Mouse (Mus musculus): ENCODE measurements around the gene Selenot.
A peak's percentile ranks its signal among the peaks of the same experiment; 100 is the strongest.
"Not testable (repeated sequence)": the region's sequence is repeated elsewhere in the genome, so short reads cannot be mapped to it uniquely, and the experiment has no call there.

Gene Selenot

DNA sequence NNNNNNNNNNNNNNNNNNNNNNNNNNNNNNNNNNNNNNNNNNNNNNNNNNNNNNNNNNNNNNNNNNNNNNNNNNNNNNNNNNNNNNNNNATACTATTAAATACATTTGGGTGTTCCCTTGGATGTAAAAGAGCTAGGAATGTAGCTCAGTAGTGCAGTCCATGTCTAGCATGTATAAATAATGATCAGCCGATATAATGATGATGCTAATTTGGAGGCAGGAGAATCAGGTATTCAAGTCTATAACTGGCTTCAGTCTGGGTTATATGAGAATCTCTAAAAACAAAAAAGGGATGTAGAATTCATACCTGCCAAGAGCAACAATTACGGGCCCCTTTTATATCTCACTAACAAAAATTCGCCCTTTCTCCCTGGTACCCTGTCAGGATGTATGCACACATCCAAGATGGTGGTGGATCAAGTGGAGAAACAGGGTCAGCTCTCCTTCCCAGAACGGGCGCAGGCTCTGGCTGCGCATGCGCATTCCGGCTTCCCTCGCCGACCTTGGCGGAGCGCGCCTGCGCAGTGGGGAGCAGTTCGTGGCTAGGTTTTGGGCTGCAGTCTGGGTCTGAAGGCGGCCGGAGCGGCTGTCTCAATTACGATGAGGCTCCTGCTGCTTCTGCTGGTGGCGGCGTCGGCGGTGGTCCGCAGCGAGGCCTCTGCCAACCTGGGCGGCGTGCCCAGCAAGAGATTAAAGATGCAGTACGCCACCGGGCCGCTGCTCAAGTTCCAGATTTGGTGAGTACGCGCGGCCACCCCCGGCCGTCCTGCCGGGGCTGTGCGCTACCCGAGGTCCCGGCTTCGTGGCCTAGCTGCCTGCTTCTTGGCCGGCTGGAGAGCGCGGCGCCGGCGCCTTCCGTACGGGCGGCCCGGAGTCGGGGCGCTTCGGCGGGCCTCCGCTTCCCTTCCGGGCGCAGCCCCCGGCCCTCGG is at the start of gene Selenot:
Gene Selenot, plus strand, starts transcription at position 500 of the 930 bp plus-strand sequence.
- peak; percentile 94 for DNase-seq (ENCODE audit: low spot score)

DNA sequence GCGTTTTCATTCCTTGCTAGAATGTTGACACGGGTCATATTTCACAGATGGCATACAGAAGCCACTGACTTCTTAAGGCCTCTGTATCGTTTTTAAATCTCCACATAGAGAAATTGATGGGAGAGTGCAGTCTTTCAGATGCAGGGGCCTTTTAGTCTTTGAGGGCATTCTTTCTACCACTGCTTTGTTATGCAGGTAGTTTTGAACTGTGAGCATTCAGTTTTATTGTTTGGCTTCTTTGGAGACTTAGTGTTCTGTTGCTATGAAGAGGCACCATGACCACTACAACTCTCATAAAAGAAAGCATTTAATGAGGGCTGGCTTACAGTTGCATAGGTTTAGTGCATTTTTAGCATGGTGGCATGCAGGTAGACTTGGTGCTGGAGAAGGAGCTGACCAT is 39.9 kb upstream of the Selenot start:
- no peak for DNase-seq (ENCODE audit: low spot score)

DNA sequence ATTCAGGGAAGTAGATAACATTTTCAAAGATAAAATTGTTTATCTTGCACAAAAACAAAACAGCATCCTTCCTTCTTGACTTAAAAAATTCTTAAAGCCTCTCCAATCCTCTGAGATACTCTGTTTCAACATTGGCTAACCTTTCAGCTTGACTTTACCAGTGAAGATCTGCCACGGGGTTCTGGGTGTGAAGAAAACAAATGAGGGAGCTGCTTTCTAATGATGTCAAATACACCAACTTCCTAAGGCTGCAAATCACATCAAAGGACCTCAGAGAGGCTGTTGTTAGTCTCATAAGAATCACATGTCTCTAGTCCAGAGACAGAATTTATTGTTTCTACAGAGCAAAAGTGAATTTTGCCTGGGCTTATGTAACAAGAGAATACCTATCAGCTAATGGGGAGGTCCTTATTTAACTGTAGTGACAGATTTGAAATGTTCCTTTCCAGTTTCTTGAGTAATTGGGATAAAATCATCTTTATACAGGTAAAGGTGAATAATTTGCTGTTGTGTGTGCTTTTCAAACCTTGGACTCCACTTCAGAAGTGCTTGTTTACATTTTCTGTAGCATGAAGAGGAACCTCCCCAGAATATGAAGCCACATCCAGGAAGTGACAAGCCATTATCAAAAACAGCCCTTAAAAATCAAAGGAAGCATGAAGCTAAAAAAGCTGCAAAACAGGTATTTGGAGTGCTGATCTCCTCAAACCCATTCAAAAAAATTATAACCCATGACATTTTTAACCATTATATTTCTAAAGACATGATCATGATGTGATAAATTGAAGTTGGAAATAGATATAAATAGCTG is 24.2 kb upstream of the Selenot start:
- DNase-seq (ENCODE audit: low spot score): no peak

DNA sequence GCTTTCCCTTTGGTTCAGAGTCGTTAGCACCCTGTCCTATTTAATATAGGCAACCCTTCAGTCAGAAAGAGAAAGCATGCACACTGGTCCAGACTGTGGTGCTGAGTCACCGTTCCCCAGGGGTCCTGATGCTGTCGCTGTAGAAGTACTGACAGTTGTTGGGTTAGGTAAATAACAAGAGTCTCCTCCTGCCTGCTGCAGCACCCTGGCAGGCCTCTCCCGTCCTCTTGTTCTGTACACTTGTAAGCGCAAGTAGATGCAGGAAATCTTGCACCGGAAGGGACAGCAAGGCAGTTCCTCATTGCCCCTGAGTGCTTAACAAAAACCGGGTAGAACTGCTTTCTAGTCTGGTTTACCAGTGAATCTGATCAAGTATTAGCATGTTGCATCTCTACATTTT is 19.8 kb upstream of the Selenot start:
- DNase-seq (ENCODE audit: low spot score): no peak

DNA sequence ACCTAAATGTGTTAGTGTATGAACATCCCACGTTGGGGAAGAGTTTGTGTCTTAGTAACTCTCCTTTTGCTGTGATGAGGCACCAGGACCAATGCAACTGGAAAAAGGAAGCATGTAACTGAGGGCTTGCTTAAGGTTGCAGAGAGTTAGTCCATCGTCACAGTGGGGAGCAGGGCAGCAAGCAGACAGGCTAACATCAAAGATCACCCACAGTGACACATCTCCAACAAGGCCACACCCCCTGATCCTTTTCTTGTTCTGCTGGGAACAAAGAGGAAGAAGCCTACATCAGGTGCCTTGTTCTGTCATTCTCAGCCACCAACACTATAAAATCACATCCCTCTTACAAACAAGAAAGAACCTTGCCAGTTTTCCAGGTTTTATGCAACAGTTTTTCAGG is 16.5 kb upstream of the Selenot start:
- DNase-seq (ENCODE audit: low spot score): no peak

DNA sequence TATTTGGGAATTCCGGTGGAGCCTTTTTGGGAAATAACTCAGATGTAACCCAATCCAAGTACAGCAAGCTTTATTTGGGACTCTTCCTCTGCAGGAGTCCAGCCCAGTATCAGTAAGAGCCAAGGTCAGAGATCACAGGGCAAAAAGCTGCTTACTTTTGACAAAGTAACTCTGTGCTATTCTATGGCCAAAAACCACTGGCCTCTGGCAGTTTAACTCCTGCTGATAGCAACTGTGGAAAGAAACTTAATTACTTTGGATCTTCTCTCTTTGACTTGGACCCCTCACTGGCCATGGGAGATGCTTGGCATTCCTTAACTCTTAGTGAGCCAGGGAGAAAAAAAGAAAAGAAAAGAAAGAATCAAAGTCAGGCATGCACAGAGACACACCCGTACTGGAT is 15.0 kb upstream of the Selenot start:
- DNase-seq (ENCODE audit: low spot score): no peak

DNA sequence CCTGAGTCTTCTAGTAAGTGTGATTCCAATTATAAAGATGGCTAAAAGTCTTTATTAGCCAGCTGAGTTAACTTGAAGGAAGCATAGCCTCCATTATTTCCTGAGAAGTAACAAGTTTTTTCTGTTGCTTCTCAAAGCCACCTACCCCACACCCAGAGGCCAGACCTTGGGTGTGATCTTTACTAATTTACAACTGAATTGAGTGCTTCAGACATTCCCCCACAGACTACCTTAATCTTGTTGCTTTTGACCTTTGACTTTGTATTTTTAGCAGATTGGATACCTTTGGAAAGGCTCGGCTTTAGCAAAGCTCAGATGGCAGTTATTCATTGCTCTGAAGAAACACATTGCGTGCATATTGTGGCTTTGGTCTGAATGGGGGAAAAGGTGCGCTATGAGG is 5.6 kb upstream of the Selenot start:
- DNase-seq (ENCODE audit: low spot score): no peak

DNA sequence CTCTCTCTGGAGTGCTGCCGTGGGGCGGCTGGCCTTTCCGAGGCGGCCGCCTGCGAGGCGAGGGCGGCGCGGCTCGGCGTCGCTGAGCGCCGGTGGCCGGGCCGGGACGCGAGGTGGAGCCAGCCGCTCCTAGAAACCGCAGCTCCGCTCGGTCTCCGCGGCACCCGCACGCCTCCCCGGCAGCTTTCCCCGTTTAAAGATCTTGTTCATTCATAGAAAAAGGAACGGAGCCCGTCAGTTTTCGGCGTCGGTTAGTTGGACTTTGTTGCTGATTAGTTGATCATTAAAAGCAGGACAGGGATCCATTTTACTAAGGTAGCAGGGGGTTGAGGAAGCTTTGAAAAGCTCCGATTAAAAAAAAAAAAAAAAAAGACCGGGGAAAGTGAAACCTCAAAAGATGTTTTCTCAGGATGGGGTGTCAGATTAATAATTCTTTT is 649 bp downstream of the Selenot start:
- peak; percentile 48 for DNase-seq (ENCODE audit: low spot score)

DNA sequence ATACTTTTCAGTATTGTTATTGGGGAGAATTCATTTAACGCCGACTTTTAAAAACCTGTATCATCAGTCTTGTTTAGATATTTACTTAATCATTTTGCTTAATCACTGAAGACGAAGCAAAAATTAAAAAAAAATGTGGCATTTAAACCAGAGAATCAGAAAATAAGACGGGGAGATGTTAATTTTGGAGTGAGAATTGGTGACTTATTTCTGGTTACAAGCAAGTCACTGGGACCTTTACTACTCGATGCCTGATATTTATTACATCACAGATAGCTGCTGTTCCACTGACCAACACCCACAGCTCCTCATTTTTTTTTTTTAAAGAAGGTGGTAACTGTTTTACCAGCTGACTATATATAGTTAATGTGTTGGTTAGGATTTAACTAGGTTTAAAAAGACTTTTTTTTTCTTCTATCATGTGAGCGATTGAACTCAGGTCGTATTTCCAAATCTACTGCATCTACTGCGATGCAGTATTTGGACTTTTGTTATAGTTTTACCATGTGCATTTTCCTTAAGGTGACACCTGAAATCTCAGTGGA is 1.1 kb downstream of the Selenot start:
- peak; percentile 41 for DNase-seq (ENCODE audit: low spot score)

DNA sequence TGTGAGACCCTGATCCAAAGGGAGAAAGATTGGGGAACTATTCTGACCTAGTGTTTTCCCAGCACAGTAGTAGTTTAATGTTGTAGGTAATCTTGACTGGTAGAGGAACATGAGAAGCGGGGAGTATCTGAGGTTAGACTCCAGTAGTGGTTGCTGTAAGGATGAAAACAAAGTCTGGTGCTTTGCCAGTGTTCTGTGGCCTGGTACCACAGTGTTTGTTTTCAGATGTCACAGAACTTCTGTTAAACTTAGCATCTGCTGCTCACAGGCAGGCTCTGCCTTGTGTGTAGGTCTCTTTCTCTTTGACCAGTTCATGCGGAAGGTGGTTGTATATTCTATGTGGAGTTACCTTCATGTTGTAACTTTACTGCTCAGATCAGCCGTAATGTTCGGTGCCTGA is 5.1 kb downstream of the Selenot start:
- no peak for DNase-seq (ENCODE audit: low spot score)

DNA sequence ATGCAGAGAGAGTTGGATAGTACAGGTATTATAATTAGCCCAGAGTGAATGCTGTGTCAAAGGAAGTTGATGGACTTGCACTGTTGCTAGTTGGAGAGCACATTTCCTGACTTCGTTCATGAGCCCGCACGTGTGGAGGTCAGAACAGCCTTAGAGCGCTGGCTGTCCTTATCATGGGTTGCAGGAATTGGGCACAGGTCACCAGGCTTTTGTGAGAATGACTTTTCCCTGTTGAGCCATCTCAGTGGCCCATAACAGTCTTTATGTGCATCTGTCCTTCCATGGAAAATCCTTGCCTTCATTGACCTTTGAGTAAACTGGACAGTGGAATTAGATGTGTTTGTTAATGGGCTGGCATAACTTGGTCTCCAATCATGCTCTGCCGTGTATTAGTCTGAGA is 5.9 kb downstream of the Selenot start:
- peak; percentile 25 for DNase-seq (ENCODE audit: low spot score)

DNA sequence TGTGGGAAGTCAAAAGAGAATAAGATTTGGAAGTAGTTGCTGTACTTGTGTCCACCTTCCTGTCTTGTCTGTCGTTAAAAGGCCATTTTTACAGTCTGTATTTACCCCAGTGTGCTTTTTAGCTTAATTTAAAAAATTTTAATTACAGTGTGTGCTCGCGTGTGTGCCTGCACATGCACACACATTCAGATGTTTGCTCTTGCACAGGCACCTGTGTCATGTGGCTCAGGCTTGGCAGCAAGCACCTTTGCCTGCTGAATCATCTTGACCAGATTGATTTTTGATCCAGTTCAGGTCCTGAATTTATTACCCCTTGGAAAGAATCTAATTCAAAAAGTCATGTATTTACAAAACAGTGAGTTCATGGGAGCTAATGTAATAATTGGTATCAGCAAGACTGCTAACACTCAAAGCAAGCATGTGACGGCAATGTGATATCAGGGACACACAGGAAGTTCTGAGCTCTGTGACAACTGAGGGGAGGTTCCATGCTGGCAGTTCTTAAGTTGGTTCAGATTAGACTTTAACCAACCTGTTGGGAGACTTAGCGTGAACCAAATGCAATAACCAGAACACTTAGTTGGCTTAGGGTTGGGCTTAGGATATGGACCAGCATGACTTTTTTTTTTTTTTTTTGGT is 6.5 kb downstream of the Selenot start:
- DNase-seq (ENCODE audit: low spot score): peak; percentile 59

DNA sequence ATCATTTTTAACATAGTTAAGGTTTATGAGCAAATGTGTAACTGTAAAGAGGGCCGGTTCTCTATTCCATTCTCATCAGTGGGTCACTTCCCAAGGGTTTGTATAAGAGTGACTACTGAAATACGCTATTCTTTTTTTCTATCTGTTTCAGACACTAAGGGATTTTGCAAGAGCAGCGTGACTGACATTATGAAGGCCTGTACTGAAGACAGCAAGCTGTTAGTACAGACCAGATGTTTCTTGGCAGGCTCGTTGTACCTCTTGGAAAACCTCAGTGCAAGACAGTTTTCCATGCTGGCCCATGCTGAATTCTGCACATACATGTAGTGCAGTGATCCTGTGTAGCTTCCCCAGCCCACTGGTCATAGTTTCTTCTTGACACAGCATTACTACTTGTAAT is 14.1 kb downstream of the Selenot start:
- not testable (repeated sequence) for DNase-seq (ENCODE audit: low spot score)

DNA sequence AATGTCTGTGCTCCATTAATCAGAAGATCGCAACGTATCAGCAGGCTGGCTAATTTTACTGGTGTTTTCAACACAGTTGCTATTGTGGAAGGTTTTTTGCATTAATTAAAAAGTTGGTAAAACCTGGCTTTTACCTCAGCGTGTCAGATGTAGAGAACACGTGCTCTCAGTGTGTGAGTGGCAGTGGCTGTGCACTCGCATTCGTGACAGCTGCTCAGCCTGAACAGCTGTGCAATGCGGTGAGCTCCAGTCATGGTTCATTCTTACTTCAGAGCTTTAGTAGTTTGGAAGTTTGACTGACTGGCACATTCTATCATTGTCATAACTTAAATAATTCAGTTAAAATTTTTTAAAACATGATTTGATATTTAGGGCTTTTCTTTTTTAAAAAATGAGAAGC is 16.2 kb downstream of the Selenot start:
- DNase-seq (ENCODE audit: low spot score): not testable (repeated sequence)

DNA sequence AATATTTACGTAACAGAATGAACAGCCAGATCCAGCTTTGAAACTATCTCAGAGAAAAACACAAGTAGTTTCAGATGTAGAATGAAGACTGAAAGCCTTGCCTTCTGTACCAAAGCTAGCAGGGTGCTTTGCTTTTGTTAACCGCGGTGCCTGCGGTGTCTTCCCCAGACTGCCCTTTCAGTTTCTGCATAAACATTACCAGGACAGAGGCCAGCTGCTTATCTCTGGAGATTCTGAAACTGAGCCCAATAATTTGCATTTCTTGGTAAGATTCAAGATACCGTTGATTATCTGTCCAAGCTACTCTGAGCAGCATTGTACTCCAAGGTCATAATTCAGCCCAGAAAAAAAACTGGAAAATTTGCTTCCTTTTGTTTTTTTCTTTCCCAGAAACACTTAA is 17.2 kb downstream of the Selenot start:
- DNase-seq (ENCODE audit: low spot score): no peak

DNA sequence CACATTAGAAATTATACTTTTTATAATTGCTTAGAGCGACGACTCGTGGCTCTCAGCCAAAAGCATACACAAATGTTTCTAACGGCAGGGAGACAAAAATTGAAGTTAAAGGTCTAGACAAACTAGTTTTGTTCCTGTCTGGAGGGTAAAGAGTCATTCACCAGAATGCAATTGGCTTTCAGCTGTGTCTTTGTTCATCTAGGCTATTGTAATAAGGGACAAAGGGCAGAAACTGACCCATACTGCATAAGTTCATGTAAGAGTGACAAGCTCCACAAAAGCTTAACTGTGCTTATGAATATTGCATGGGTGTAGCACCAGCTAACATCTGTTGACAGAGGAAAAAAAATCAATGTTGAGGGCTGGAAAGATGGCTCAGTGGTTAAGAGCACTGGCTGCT is 32.1 kb downstream of the Selenot start:
- no peak for DNase-seq (ENCODE audit: low spot score)

DNA sequence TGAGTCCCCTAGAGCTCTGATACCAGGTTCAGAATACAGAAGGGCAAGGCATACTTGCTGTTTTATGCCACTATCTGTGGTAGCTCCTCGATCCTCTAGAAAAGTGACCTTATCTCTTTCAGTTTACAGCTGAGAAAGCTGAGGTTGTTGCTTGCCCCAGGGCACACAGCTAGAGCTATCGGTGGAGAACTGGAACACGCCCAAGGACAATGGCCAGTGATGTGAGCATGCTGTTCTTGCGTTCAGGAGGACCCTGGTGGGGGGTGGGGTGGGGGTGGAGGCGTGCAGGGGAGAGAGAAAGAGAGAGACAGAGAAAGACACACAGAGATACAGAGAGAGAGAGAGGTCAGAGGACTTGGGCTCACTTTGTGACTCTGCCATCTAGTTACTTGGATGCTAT is 33.5 kb downstream of the Selenot start:
- no peak for DNase-seq (ENCODE audit: low spot score)

DNA sequence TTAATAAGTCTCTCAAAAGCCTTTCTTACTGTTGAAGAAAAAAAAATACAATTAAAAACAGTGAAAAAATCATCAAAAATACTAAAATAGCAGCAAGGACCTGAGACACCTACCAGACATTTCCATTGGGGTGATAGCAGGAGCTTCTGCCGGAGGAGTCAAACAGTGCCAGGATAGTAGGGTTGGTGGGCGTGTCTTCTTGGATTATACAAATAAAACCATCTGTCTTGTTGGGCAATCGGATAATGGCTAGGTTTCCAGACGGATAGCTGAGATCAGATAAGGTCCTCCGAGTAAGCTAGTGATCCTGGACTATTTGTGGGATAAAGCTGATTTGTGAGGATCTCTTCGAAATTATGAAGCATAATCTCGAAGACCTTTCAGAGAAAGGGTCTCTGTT is 44.6 kb downstream of the Selenot start:
- DNase-seq (ENCODE audit: low spot score): no peak

DNA sequence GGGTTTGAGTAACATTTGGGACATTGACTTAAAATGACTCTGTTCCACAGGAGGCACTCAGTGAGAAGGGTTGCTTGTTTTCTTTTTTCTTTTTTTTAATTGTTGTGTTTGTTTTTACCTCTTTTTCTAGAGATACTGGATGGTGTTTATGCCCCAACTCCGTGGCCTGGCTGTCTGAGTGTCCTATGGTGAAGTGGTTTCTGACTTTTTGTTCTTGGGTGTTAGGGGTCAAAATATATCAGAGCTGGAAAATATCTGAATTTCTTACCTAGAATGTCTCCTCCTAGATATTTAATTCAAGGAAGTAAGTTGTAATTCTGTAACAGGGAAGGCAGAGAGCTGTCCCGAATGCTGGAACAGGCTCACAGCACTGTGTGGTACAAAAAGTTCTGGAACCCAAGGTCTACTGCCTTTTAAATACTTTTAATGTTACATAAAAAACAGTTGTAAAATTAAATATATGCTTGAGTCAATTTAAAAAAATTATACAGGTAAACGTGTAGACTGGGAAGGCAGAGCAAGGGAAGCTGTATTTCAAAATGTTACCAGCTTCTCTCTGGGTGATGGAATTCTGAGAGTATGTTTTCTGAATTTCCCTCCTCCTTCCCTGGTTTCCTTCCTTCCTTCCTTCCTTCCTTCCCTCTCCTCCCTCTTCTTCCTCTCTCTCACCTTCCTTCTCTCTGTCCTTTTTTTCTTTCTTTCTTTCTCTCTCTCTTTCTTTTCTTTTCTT is 46.4 kb downstream of the Selenot start:
- DNase-seq (ENCODE audit: low spot score): no peak

DNA sequence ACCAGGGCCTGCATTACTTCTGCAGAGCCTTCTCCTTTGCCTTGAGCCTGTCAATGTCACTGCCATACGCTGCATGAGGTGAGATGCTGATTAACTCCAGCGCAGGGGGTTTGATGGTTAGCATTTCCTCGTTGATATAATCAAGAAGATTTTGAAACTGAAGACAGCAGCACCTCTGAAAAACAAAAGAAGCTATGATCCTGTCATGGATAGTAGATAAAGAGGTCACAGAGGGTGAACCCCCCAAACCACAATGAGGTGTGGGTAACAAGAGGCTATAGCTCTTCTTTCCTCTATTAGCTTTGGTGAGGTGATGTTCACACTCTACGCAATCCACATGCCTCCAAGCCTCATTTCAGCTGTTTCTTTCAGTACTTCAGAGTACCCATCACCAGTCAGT is 48.5 kb downstream of the Selenot start:
- DNase-seq (ENCODE audit: low spot score): no peak

DNA sequence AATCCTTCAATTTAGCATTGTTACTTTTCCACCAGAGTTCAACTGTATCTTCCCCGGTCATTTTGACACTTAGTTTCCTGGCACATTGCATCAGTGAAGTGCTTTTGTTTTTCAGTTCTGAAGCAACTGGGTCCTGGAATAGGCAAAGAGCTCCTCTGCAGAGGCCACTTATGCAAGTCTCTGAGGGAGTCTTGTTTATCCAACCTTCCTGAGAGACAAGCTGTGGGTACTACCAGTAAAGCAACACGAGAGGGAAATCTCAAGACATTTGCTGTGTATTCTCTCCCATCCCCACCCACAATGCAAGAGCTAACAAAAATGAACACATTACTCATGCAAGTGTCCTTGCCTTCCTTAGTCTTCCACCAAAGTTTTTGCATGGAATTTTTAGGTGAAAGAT is 55.3 kb downstream of the Selenot start:
- no peak for DNase-seq (ENCODE audit: low spot score)
